Mouse (Mus musculus) ES-Bruce4 (cell line): ENCODE results near the gene Hbb-bh2.

Experiments
- CTCF ChIP-seq: IDR thresholded peaks from one replicate; pipeline ENCODE4 v1.8.1; 2011; ENCODE audit warnings: low read depth, low read length
- EP300 ChIP-seq: IDR thresholded peaks from 2 replicates; pipeline ENCODE4 v1.6.1; 2011; ENCODE audit warnings: low read depth, low read length; ENCODE audit not compliant: insufficient read depth

DNA sequence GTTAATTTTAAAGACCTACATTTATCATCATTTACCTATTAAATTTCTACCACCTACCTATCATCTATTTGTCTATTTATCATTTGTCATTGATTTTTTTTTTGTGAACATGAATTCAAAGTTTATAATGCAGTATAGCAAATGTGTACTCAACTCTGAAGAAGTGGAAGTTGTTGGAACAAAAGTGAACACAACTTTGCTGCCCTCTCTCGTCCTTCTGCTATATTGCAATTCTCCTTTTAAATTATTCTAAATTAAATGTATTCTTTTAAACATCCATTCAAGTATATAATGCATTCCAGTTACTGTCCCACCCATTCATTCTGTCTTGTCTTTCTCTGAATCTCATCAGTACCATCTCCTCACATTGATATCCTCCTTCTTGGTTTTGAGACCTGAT lies 32.7 kb upstream of the Hbb-bh2 start:
- TF ChIP-seq CTCF (no peak), EP300 (no peak)
